Mouse (Mus musculus): ENCODE data around the gene Fa2h.

Gene Fa2h

DNA sequence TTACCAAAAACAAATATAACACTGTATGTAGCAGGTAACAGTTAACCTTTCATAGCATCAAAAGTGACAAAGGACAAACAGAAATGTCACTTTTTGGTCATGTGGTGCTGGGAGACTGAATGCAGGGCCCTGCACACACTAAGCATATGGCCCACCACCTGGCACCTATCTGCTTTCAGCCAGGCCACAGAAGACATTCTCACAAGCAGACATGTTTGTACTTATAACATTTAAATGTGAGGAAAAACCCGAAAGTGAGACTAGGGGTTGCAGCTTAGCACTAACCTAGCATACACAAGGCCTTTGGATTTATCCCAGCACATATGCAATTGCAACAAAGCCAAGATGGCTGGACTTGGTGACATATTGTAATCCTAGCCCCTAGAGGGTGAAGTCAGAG, 95.6 kb downstream of the Fa2h start:
- no peak for DNase-seq
